Mouse (Mus musculus): Measurements from ENCODE around the gene Cav1. TPM values are rescaled to one million over a fixed set of nuclear protein-coding genes. Genes with fewer than 3 reads are reported as not detected.

Cav1 gene
- polyA plus RNA-seq (2015; fragmentation: Nextera tagmentation; extraction: Ambion mirVana): 1,777 and 2,409 TPM in 2 replicates

GRCm38 (mm10) chr6:17305954-17306601 lies at the start of gene Cav1:
Gene Cav1, plus strand, starts transcription at chr6:17306335.

DNA sequence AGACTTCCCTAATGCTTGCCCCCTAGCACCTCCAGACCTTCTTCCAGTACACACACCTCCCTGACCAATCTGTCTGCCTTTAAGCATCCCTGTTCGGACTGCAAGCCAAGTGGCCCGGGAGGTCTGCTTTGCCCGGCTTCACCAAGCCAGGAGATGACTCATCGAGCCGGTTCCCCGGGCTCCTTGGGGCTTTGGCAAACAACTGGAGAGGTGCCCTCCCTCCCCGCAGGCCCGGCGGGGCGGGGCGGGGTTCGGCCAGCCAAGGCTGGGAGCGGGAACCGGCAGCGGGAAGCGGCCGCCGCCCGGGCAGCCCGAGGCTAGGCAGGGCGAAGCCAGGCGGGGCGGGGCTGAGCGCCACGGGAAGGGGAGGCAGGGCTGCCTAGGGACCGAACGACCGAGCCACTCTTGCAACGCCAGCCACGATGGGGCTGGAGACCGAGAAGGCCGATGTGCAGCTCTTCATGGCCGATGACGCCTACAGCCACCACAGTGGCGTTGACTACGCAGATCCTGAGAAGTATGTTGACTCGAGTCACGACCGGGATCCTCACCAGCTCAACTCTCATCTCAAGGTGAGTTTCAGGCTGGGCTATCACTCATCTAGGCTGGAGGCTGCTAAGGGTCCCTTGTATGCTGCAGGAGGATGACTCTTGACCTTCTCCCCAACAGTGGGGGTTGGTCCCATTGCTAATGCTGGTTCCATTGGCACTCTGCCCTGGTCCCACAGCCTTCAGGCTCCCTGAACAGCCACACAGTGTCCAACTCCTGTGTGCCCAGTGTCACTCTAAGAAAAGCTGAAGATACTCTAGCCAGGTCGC lies 25.0 kb upstream of the Cav1 start, which contains the start of gene Cav2:
Cav2 (plus strand) TSS at position 247 of the 818 bp plus-strand sequence.

Other genes starting within 250 kb of the Cav1 start
- 59.6 and 65.6 TPM in 2 replicates for gene Tes, start 241.2 kb upstream of the Cav1 start, polyA plus RNA-seq (2015; fragmentation: Nextera tagmentation; extraction: Ambion mirVana)
- 164 and 220 TPM in 2 replicates for gene Cav2, start 25.1 kb upstream of the Cav1 start, polyA plus RNA-seq (2015; fragmentation: Nextera tagmentation; extraction: Ambion mirVana)
- 4.3 and 4.7 TPM in 2 replicates for gene Met, start 157.5 kb downstream of the Cav1 start, polyA plus RNA-seq (2015; fragmentation: Nextera tagmentation; extraction: Ambion mirVana)